Mouse (Mus musculus): ENCODE measurements around the gene Arrdc1. TPM values are rescaled to one million over a fixed set of nuclear protein-coding genes. Genes with fewer than 3 reads are reported as not detected.
"Not testable (repeated sequence)": the region's sequence is repeated elsewhere in the genome, so short reads cannot be mapped to it uniquely, and the experiment has no call there.

The Arrdc1 gene
- polyA plus RNA-seq, 1 experiment: not detected

DNA sequence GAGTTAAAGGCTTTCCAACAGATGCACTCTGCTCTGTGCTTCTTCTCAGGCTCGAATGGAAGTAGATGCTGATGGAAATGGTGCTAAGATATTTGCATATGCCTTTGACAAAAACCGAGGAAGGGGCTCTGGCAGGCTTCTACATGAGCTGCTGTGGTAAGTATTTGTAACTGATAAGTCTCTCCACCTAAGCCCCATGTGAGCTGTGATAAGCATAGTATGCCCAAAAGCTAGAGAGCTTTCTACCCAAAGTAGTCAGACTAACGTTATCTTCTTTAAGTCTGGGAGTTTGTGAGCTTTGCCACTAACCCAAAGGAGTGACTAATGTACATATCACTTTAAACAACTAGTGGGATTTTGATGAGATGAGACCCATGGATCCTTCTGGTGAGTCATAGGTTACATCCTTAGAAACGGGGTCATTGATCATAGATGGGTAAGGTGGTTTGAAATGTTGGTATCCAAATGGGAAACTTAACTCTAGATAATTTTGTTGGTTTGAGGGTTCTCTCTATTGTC is 17.5 kb upstream of the Arrdc1 start:
- Histone ChIP-seq H3K4me3 (ENCODE audit: insufficient read depth, low read depth, low read length) (no peak overlapping the region), H3K4me1 (ENCODE audit: control insufficient read depth, insufficient read depth, low read length) (peaks cover 3% of the 10 kb centered on the region), H3K27ac (ENCODE audit: insufficient read depth, low read depth, low read length) (no peak overlapping the region)
- 81% methylated on average over 4 of the region's 4 CpGs for WGBS
- no peak for TF ChIP-seq CTCF (IDR thresholded peaks at IDR 0.05; ENCODE audit: insufficient read depth, low read depth, low read length)
- TF ChIP-seq POLR2A (IDR thresholded peaks at IDR 0.05; ENCODE audit: insufficient read depth, low read depth, low read length): no peak

DNA sequence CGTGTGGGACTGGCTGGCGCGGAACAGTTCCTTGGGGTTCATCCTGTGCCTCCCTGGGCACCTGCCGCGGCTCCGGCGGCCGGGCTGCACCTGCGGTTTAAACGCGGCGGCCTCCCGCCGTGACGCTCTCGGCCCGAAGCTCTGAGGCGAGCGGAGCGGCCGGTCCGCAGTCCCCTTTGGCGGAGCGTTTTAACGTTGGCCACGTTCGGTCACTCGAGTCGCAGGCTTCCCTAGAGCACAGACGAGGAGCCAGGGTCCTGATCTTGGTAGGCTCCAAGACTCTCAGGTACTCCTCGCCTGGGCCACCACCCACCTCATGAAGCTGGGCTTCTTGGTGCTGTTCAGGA is 15.1 kb upstream of the Arrdc1 start:
- under 1% methylated on average over 31 of the region's 31 CpGs for WGBS
- H3K4me3 ChIP-seq (ENCODE audit: insufficient read depth, low read depth, low read length): peak overlapping the region; percentile 69
- TF ChIP-seq POLR2A (IDR thresholded peaks at IDR 0.05; ENCODE audit: insufficient read depth, low read depth, low read length) (no peak), CTCF (IDR thresholded peaks at IDR 0.05; ENCODE audit: insufficient read depth, low read depth, low read length) (no peak)
- H3K27ac ChIP-seq (ENCODE audit: insufficient read depth, low read depth, low read length): no peak overlapping the region
- H3K4me1 ChIP-seq (ENCODE audit: control insufficient read depth, insufficient read depth, low read length): peaks cover 3% of the 10 kb centered on the region

DNA sequence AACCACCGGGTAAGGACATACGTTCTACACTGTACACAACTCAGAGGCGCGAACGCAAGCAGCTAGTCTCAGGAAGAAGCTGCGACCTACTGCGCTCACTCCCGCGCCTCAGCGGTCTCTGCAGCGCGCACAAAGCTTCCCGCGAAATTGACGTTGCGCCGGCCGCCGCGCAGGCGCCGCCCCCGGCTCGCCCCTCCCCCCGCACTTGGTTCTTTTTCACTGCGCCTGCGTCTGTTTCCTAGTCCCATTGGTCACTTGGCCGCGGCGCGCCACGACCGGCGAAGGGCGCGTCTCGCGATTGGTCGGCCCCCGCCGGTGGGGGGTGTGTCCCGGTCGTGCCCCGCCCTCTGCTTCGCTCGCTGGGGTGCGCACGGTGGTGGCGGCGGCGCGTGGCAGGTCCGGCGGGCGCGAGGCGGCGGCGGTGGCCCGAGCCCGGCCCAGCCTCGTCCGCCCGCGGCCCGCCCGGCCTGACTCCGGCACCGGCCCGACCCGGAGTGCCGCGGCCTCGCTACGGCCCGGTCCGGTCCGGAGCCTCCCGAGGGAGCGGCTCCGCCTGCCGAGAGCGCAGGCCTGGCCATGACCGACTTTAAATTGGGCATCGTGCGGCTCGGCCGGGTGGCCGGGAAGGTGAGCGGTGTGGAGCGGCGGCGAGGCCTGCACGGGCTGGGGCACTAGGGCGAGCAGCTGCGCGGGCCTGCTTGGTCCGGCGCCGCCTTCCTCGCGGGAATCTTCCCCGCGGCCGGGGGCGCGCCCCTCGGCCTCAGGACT is 14.6 kb upstream of the Arrdc1 start, which contains the start of gene Zmynd19:
TSS of gene Zmynd19 (plus strand) at position 372 of the 768 bp plus-strand sequence.
- TF ChIP-seq CTCF (IDR thresholded peaks at IDR 0.05; ENCODE audit: insufficient read depth, low read depth, low read length) (no peak), POLR2A (IDR thresholded peaks at IDR 0.05; ENCODE audit: insufficient read depth, low read depth, low read length) (peak; percentile 59)
- peak within 1 kb of the TSS; percentile 69 for H3K4me3 ChIP-seq (ENCODE audit: insufficient read depth, low read depth, low read length)
- H3K27ac ChIP-seq (ENCODE audit: insufficient read depth, low read depth, low read length): no peak within 1 kb of the TSS
- peaks cover 3% of the 10 kb centered on the region for H3K4me1 ChIP-seq (ENCODE audit: control insufficient read depth, insufficient read depth, low read length)
- under 1% methylated on average over 106 of the region's 108 CpGs for WGBS

DNA sequence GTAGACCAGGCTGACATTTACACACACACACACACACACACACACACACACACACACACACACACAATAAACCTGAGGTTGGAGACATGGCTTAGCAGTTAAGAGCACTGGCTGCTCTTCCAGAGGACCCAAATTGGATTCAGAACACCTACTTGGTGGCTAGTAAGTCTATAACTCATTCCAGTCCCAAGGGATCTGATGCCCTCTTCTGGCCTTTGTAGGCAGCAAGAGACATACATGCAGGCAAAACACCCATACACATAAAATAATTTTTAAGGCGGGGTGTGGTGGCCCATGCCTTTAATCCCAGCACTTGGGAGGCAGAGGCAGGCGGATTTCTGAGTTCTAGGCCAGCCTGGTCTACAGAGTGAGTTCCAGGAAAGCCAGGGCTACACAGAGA is 9.3 kb upstream of the Arrdc1 start:
- 41% methylated on average over 2 of the region's 2 CpGs for WGBS
- not testable (repeated sequence) for H3K27ac ChIP-seq (ENCODE audit: insufficient read depth, low read depth, low read length)

DNA sequence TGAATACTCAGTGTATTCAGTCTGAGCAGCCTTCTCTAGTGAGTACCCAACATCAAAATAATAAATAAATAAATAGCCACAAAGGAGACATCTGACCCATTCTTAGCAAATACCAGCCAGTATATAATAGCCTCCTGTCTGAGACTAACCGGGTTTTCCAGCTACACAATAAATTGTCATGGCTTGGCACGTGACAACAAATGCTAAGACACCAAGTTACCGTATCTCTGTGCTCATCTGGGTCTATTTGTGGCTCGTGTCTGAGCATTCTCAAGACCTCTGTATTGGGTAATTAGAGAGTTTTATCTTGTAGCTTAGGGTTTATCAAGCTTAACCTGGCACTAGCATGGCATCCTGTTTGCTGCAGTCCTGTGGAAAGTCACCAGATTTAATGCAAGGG is 7.0 kb upstream of the Arrdc1 start:
- Histone ChIP-seq H3K4me1 (ENCODE audit: control insufficient read depth, insufficient read depth, low read length) (no peaks in the 10 kb centered on the region), H3K4me3 (ENCODE audit: insufficient read depth, low read depth, low read length) (no peak overlapping the region), H3K27ac (ENCODE audit: insufficient read depth, low read depth, low read length) (no peak overlapping the region)
- WGBS: 62% methylated on average over 4 of the region's 4 CpGs
- TF ChIP-seq CTCF (IDR thresholded peaks at IDR 0.05; ENCODE audit: insufficient read depth, low read depth, low read length): no peak

More for the DNA sequence above, 9.3 kb upstream of the Arrdc1 start:
- not testable (repeated sequence) for H3K4me3 ChIP-seq (ENCODE audit: insufficient read depth, low read depth, low read length); H3K4me1 ChIP-seq (ENCODE audit: control insufficient read depth, insufficient read depth, low read length)

DNA sequence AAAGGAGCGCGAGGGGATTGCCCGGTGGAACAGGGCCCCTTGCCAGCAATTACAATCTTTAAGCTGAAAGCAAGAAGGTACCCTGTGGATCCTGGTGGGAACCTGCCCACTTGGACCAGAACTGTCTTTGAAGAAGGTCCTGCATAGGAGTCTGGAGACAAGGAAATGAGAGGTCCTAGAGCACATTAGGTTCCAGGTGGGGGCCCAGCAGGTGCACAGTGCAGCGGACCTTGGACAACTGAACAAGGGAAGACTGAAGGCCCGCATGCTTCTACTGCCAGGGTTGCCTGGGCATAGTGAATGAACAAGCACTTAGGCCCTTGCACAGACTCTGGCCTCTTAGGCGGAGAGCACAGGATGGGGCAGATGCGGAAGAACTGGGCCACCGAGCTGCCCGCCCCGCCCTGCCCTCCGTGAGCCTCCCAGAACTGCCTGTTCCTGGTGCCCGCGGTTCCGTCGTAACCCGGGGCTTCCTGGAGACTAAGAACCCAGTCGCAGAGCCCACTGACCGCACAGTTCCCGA is 550 bp downstream of the Arrdc1 start:
- H3K4me1 ChIP-seq (ENCODE audit: control insufficient read depth, insufficient read depth, low read length): peaks cover 17% of the 10 kb centered on the region
- no peak for TF ChIP-seq CTCF (IDR thresholded peaks at IDR 0.05; ENCODE audit: insufficient read depth, low read depth, low read length)
- no peak for TF ChIP-seq POLR2A (IDR thresholded peaks at IDR 0.05; ENCODE audit: insufficient read depth, low read depth, low read length)
- no peak overlapping the region for H3K27ac ChIP-seq (ENCODE audit: insufficient read depth, low read depth, low read length)
- peak overlapping the region; percentile 60 for H3K4me3 ChIP-seq (ENCODE audit: insufficient read depth, low read depth, low read length)
- 8% methylated on average over 19 of the region's 19 CpGs for WGBS

DNA sequence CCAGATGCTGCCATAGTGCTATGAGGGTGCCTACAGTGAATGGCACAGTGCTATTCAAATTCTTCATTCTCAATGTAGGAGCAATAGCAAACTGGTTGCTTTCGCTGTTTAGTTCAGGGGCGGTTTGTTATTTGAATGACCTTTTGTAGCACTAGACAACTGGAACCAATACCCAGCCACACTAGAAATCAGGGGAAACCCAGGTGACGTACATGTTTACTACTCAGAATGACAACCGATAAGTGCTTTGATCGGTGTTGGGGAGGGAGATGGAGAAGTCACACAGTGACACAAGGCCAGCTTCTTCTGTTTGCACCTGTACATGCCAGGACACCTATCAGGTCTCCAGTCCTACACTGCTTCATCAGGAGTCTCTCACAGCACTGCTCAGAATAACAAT is 5.5 kb downstream of the Arrdc1 start:
- H3K4me1 ChIP-seq (ENCODE audit: control insufficient read depth, insufficient read depth, low read length): peaks cover 12% of the 10 kb centered on the region
- TF ChIP-seq CTCF (IDR thresholded peaks at IDR 0.05; ENCODE audit: insufficient read depth, low read depth, low read length) (no peak), POLR2A (IDR thresholded peaks at IDR 0.05; ENCODE audit: insufficient read depth, low read depth, low read length) (no peak)
- no peak overlapping the region for H3K27ac ChIP-seq (ENCODE audit: insufficient read depth, low read depth, low read length)
- WGBS: 95% methylated on average over 5 of the region's 5 CpGs
- H3K4me3 ChIP-seq (ENCODE audit: insufficient read depth, low read depth, low read length): no peak overlapping the region

DNA sequence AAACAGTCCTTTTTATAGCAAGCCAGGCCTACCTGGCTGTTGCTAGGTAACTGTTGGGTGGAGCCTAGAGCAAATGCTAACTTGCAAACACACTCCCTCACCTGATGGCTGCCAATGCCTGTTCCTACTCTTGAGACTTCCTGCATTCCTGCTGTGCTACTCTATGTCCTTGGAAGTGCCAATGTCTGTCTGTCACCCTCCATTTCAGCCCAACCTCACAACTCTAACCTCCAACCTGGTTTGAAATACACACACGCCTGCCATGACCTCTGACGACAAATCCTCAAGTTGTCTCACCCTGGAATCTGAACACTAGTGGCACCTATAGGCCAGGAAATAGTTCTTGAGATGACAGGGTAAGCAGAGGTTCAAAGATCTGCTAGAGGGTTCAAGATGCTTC is 5.9 kb downstream of the Arrdc1 start:
- H3K4me3 ChIP-seq (ENCODE audit: insufficient read depth, low read depth, low read length): no peak overlapping the region
- H3K27ac ChIP-seq (ENCODE audit: insufficient read depth, low read depth, low read length): no peak overlapping the region
- H3K4me1 ChIP-seq (ENCODE audit: control insufficient read depth, insufficient read depth, low read length): peaks cover 7% of the 10 kb centered on the region
- TF ChIP-seq CTCF (IDR thresholded peaks at IDR 0.05; ENCODE audit: insufficient read depth, low read depth, low read length) (no peak), POLR2A (IDR thresholded peaks at IDR 0.05; ENCODE audit: insufficient read depth, low read depth, low read length) (no peak)
- 73% methylated on average over 2 of the region's 2 CpGs for whole genome bisulfite sequencing

DNA sequence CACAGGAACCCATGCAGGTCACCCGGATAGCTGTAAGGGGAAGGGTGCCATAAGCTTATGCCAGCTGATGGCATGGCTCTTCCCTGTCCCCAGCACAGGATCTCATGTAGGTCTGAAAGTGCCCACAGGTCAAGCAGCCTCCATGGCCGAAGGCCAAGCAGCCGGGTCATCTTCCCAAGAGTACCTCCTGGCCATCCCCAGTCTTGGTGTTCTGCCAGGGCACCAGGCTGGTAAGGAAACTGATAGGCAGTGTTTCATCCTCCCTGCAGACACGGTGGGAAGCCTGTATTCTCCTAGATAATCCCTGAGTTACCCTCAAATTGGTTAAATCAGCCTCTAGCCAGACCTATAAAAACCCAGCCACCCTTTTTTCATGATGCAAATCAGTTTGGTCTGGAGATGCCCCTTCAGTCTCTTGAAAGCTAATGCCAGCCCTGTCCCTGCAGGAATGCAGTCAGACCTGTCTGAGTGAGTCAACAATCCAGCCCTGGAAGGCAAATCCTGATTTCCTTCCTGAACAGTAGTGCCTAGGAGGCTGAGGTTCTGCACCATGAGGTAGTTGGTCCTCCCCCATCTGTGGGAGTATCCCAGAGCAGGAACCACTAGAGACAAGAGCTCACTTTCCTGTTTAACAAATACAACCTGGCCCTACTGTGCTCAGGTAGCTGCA is 7.1 kb downstream of the Arrdc1 start:
- no peak overlapping the region for H3K4me3 ChIP-seq (ENCODE audit: insufficient read depth, low read depth, low read length)
- no peak overlapping the region for H3K27ac ChIP-seq (ENCODE audit: insufficient read depth, low read depth, low read length)
- TF ChIP-seq CTCF (IDR thresholded peaks at IDR 0.05; ENCODE audit: insufficient read depth, low read depth, low read length): no peak
- no peak for TF ChIP-seq POLR2A (IDR thresholded peaks at IDR 0.05; ENCODE audit: insufficient read depth, low read depth, low read length)
- H3K4me1 ChIP-seq (ENCODE audit: control insufficient read depth, insufficient read depth, low read length): peaks cover 4% of the 10 kb centered on the region; the same call in 1 of the 2 replicates
- 73% methylated on average over 4 of the region's 4 CpGs for whole genome bisulfite sequencing
